Mouse (Mus musculus) kidney, postnatal 10 days (tissue): ENCODE measurements around the gene Aco1.
"Not testable (repeated sequence)": the region's sequence is repeated elsewhere in the genome, so short reads cannot be mapped to it uniquely, and the experiment has no call there.

ENCODE experiments used
- DNase-seq: peaks from one replicate; pipeline ENCODE4 v3.0.0; 2021; ENCODE audit warnings: mixed read lengths

Gene Aco1

DNA sequence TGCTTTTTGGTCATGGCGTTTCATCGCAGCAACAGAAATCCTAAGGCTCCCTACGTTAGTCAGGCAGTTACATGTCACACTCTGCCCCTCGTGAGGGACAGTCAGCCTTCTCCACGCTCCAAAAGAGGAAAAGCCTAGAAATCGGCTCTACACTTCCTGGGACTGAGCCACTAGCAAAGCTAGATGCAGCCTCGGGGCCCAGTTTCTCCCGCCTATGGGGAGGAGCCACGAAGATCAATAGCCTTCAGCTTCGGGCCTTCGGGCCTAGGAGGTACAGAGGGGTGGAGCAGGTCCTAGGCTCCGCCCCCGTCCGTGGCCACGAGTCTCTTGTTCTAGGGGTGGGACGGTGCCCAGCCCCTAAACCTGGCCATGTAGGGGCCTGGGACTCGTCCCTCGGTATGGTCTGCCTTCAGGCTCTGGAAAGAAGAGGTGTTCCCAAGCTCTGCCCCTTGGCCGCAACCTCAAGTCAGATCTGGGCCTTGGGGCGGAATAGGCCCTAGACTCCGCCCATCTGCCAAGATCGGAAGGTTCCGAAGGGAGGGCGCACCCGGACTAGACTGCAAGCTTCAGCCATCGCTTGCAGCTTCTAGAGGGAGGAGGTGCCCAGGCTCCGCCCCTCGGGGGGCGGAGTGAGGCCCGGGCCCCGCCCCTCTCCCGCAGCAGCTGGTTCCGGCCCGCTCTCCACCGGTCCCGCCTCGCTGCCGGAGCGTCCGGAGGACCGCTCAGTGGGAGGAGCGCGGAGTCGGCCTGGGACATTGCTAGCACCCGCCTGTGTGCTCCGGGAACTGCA is at the start of gene Aco1:
Aco1 (plus strand) TSS at position 339 of the 790 bp plus-strand sequence.
- DNase-seq: peak; percentile 97

GRCm38 (mm10) chr4:40094974-40095373 is 47.9 kb upstream of the Aco1 start:
- no peak for DNase-seq

DNA sequence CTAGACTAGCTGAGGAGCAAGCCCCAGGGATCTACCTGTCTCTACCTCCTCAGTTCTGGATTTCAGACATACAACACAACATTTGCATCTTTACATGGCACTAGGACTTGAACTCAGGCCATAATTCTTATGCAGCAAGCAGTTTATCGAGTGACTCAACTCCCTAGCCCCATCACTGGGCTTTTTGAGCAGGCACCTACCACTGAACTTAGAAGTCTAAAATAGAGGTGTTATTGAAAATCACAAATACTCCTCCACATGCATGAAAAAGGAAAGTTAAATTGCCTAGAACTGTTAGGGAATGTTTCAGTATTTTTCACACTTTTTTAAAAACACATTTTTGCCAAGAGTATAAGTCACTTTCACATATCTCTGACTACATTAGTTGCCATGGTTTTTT is 39.9 kb upstream of the Aco1 start:
- DNase-seq: no peak

GRCm38 (mm10) chr4:40106004-40106536 is 36.8 kb upstream of the Aco1 start:
- no peak for DNase-seq

GRCm38 (mm10) chr4:40108030-40108429 is 34.9 kb upstream of the Aco1 start:
- no peak for DNase-seq

DNA sequence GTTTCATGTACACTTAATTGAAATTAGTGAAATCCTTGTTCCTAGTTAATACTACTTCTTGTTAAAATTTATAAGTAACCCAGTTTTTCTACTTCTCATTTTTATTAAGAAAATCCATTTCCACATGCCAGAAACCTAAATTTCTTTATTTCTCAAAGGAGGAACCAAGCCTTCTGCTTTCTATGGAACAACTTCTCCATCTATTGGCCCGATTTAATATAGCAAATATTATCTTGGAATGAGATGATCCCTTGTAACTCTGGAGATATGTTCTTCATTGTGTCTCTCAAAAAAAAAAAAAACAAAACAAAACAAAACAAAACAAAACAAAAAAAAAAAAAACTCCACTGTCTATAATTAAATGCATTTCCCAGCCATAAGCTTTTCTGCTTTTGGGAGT is 29.7 kb upstream of the Aco1 start:
- DNase-seq: no peak

DNA sequence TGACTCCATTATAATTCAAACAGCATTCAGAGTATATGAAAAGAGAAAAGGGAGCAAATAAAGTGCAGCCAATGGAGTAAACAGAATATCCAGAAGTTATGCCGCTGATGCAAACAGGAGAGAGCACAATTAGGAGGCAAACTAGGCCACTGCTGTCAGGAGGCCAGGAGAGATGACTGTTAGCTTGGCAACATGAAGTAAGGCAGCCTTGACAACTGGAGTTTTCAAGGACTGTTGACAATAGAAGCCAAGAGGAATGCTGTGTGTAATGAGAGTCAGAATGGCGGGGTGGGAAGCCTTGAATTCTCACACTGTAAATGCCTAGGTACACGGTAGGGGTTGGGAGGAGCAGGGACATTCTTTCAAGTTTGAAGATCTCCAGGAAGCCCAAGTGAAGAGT is 21.7 kb upstream of the Aco1 start:
- no peak for DNase-seq

- not testable (repeated sequence) for DNase-seq
Observed at GRCm38 (mm10) chr4:40122291-40122690, 20.6 kb upstream of the Aco1 start.

GRCm38 (mm10) chr4:40134468-40135102 is 8.3 kb upstream of the Aco1 start:
- DNase-seq: peak; percentile 92

DNA sequence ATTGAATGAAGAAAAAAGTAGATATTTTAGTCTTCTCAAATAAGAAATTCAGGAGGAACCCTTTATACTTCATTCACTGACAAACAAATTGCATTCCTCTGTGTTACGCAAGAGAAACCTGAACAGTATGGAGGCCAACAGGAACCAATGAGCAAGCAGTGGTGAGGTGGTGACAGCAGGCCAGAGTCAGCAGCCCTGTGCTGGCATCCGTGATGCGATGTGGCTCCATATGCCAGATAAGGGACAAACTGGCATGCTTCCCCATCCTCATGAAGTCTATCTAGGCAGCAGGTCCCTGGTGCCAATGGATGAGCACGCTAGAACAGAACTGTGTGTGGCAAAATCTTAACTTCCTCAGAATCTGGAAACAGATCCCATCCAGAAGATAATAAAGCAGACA is 6.4 kb upstream of the Aco1 start:
- DNase-seq: no peak

DNA sequence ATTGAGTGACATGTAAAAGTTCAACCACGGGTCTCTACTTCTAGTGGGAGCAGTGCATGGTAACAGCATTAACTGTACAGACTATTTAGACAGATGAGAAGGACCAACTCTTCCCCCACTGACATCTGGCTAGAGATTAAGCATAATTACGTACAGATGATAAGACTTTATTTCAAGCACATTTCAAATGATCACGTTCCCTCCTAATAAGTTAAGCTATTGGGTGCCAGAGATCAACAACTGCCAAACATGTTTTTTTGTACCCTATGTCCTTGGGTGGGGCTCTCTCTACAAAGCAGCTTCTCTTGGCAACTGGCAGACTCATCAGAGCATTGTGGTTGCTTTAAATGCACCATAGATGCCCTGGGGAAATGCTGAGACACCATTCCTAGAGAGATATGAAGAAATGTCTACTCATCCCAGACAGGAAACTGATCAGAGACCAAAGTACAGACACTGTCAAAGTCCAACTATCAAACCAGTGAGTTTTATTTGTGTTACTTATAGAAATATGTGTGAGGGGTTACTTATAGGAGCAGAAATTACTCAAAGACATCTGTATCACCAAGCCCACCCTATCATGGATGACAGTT is 3.1 kb upstream of the Aco1 start:
- no peak for DNase-seq

- no peak for DNase-seq
Observed at GRCm38 (mm10) chr4:40143533-40143871, 621 bp downstream of the Aco1 start.

- DNase-seq: no peak
Observed at GRCm38 (mm10) chr4:40144543-40144942, 1.7 kb downstream of the Aco1 start.

GRCm38 (mm10) chr4:40144981-40145380 is 2.1 kb downstream of the Aco1 start:
- DNase-seq: no peak

DNA sequence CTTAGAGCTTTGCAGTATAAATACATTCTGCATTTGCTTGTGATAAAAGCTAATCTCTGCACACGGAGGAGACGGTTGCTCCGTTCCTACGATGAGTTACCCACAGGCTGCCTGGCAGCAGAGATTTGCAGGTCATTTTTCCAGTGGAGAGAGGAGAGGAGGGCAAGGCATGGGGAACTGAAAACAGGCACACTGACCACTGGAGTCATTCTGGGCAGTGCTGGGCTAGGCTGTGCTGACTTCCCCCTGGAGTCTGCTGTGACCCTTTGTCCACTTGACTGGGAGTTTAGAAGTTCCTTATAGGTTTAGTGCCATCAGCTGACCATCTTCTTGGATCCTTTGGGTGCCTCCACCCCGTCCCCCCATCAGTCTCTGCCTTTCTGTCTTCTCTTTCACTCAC is 5.4 kb downstream of the Aco1 start:
- no peak for DNase-seq

DNA sequence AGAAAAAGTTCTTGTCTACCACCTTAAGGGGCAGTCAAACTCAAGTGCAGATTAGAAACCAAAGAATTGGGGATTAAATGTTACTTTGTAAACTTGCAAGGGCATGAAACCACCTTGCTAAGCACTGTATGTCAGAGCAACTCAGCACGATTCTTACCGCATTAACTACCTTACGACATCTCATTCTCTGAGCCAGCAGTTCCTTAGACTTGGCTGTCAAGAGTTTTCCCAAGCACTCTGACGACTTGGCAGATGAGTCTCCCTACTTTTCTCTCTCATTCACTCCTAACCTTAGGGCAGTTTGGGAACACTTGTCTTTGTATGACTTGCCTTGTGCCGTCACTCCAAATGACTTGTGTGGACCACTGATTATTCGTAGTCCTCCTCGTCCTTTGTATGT is 7.2 kb downstream of the Aco1 start:
- DNase-seq: no peak

DNA sequence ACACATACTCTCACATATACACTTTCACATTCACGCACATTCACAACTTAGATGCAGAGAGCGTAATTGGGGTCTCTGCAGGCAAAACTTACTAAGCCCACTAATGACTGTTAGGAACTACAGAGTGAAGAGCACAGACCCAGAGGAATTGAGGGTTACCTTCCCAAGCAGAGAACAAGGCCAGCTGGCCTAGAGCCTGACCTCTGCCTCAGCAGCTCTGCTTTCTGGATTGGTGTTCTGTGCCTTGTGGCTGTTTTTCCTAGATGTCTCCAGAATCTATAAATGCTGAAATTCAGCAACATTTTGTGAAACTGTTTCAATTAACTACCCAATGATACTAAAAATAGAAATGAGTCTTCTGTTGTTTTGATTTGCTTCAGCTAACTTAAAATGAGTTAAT is 9.9 kb downstream of the Aco1 start:
- no peak for DNase-seq

DNA sequence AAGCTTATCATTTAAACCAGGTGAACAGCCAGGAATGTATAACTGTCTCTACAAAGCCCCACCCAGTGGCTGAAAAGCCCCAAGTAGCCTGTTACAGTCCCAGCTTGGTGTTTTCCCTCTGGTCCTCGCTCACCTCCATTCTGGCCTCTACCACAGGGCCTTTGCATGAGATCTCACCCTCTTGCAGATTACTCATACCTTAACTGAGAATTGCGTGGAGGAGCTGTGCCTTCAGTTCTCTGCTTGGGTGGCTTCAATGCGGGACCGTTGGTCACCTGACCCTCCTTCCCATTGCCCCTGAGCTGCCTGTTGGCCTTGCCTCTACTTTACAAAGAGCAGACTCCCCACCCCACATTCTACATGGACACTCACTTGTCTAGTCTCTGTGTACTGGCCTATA is 10.6 kb downstream of the Aco1 start:
- DNase-seq: no peak

DNA sequence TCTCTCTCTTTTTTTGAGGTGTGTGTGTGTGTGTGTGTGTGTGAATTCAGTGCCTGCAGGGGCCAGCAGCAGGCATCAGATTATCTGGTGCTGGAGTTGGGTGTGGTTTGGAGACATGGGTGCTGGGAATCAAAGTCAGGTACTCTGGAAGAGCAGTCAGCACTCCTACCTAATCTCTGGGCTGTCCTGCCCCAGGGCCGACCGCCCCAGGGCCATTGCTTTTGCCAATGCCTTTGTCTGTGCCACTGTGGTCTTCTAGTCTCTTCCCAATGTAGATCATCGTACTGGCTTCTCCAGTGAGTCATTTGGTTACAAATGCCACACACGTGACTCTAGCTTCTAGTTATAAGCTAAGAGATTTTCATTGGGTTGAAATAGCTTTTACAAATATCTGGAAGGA is 11.9 kb downstream of the Aco1 start:
- DNase-seq: no peak

- DNase-seq: no peak
Observed at GRCm38 (mm10) chr4:40155467-40155999, 12.7 kb downstream of the Aco1 start.

DNA sequence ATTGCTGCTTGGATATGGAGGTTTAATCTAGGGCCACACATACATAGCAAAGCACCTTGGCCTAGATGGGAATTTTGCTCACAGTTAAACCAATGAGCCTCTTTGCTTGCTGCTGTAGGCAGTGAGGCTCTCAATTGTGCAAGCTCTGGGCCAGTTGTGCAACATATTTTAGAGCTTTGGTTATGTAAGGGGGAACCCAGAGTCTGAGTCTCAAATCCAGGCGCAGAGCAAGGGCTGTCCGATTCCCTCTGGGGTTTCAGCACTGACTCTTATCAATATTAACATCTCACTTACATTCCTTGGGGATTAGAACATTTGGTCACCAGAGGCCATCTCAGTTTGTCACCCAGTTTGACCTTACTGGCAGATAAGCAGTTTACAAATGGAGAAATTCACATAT is 13.3 kb downstream of the Aco1 start:
- no peak for DNase-seq

DNA sequence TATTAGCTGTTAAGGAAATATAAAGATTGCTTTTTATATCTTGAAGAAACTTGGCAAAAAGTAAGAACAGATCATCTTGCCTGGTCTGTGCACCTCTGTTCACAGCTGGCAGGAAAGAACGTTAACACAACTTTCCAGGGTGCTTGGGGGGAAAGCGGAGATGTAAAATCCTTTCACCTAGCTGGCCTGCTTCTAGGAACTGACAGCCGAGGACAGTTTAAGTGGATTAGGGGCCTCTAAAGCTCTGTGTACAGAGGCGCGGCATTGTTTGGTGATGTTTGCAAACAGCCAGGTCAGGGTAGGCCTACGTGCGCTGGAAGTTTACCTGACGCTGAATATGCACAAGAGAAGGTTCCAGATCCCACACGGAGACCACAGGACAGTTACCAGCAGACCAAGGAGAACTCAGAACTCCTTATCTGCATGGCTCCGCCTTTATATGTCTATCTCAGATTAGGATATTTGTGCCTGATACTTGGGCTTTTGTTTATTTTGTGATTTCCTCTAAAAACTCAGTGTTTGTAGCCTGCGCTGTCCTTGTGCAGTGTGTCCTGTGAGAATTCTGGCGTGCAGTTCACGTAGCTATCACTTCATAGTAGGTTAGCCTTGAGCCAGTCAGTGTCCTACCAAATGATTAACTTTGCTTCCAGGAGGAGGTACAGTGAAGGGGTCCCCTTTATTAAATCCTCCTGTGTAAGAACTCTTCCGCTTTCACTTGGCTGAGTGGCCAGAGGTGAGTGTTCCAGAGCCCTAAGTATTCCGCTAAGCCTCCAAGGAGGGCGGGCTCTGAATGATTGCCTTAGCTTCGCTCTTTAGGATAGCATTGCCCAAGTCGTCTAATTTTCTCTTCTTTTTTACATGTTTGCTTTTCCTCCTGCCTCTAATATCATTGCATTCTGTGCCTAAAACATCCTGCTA is 14.0 kb downstream of the Aco1 start:
- no peak for DNase-seq
